Mouse (Mus musculus) cortical plate, adult 2 months (tissue): ENCODE data around the gene Cfap161.

Experiments used
- CTCF ChIP-seq: fragments of 200-500 bp; IDR thresholded peaks from 2 replicates; pipeline ENCODE4 v1.5.1; 2011; ENCODE audit warnings: mild to moderate bottlenecking, control low read depth, low read length; ENCODE audit not compliant: insufficient read depth; ENCODE audit errors: extremely low read depth
- POLR2A ChIP-seq: fragments of 200-500 bp; IDR thresholded peaks from 2 replicates; pipeline ENCODE4 v1.6.1; 2011; ENCODE audit warnings: mild to moderate bottlenecking, low read length, control low read depth; ENCODE audit not compliant: insufficient read depth; ENCODE audit errors: extremely low read depth

DNA sequence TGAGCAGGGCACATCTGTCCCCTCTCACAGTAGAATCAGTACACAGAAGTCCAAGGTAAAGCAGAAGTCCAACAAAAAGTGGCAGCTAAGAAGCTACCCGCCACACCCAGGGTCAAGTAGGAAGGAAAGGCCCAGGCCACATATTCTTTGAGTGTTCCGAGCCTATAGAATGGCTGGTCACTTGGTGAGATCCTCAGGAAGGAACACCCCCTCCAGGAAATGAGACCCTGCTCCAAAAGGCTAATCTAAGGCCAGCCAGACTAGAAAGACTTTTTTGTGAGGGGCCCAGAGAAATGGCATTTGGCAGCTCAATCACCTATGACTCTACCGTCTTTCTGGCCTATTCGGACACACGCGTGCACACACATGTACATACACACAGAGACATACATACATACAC is 18.3 kb upstream of the Cfap161 start:
- TF ChIP-seq CTCF (no peak), POLR2A (no peak)
